Mouse (Mus musculus) testis, adult 2 months (tissue): ENCODE results near the gene Tacc2. TPM values are rescaled to one million over a fixed set of nuclear protein-coding genes. Genes with fewer than 3 reads are reported as not detected.

Experiments
- H3K27ac ChIP-seq: fragments of 200-500 bp; 2 replicates; pipeline ENCODE4 v1.5.1; 2012; ENCODE audit warnings: low read depth, low read length; ENCODE audit not compliant: control insufficient read depth, insufficient read depth
- H3K27me3 ChIP-seq: fragments of 200-500 bp; 2 replicates; pipeline ENCODE4 v1.6.1; 2012; ENCODE audit warnings: mild to moderate bottlenecking, low read length, moderate library complexity; ENCODE audit not compliant: control insufficient read depth, insufficient read depth
- H3K36me3 ChIP-seq: fragments of 200-500 bp; 2 replicates; pipeline ENCODE4 v1.6.1; 2012; ENCODE audit warnings: mild to moderate bottlenecking, low read length; ENCODE audit not compliant: control insufficient read depth, insufficient read depth
- H3K4me1 ChIP-seq: fragments of 200-500 bp; 2 replicates; pipeline ENCODE4 v1.6.1; 2012; ENCODE audit warnings: low read length; ENCODE audit not compliant: control insufficient read depth, insufficient read depth
- H3K4me3 ChIP-seq: fragments of 200-500 bp; 2 replicates; pipeline ENCODE4 v1.5.1; 2012; ENCODE audit warnings: low read depth, mild to moderate bottlenecking, low read length, moderate library complexity, mixed read lengths; ENCODE audit not compliant: control insufficient read depth
- CTCF ChIP-seq: fragments of 200-500 bp; IDR thresholded peaks from 2 replicates; pipeline ENCODE4 v1.5.1; 2012; ENCODE audit warnings: low read depth, mild to moderate bottlenecking, inconsistent platforms, low read length, moderate library complexity; ENCODE audit not compliant: control insufficient read depth, insufficient read depth, insufficient replicate concordance
- POLR2A ChIP-seq: fragments of 200-500 bp; IDR thresholded peaks from 2 replicates; pipeline ENCODE4 v1.6.1; 2012; ENCODE audit warnings: low read depth, mild to moderate bottlenecking, inconsistent platforms, low read length, moderate library complexity; ENCODE audit not compliant: control insufficient read depth
- polyA plus RNA-seq: library from polyadenylated mRNA; depleted of rRNA; stranded (reverse); fragments of >200 nt; gene quantifications from 2 replicates; pipeline ENCODE4 v1.2.3, GENCODE M21; 2012

The Tacc2 gene
- polyA plus RNA-seq, 1 experiment = 6.5 TPM

GRCm38 (mm10) chr7:130696347-130697234, 119.4 kb downstream of the Tacc2 start:
- H3K27ac ChIP-seq = no peak overlapping the region
- peaks cover 6% of the 10 kb centered on the region for H3K4me1 ChIP-seq
- no peak overlapping the region for H3K4me3 ChIP-seq
- TF ChIP-seq CTCF (no peak), POLR2A (no peak)
- no peaks in the 10 kb centered on the region for H3K27me3 ChIP-seq
- no peaks in the 10 kb centered on the region for H3K36me3 ChIP-seq

GRCm38 (mm10) chr7:130698480-130698879, 121.2 kb downstream of the Tacc2 start:
- no peak overlapping the region for H3K27ac ChIP-seq
- H3K27me3 ChIP-seq = no peaks in the 10 kb centered on the region
- H3K4me3 ChIP-seq = no peak overlapping the region
- no peaks in the 10 kb centered on the region for H3K4me1 ChIP-seq
- H3K36me3 ChIP-seq = no peaks in the 10 kb centered on the region
- TF ChIP-seq POLR2A (no peak), CTCF (no peak)

GRCm38 (mm10) chr7:130701336-130701735, 124.1 kb downstream of the Tacc2 start:
- Histone ChIP-seq H3K36me3 (no peaks in the 10 kb centered on the region), H3K27me3 (no peaks in the 10 kb centered on the region), H3K4me3 (no peak overlapping the region), H3K27ac (no peak overlapping the region), H3K4me1 (no peaks in the 10 kb centered on the region)
- no peak for TF ChIP-seq CTCF
- no peak for TF ChIP-seq POLR2A

- Histone ChIP-seq H3K27ac (no peak overlapping the region), H3K36me3 (no peaks in the 10 kb centered on the region), H3K4me1 (no peaks in the 10 kb centered on the region), H3K27me3 (no peaks in the 10 kb centered on the region), H3K4me3 (no peak overlapping the region)
- TF ChIP-seq POLR2A = no peak
- TF ChIP-seq CTCF = no peak
These were observed 128.0 kb downstream of the Tacc2 start for GRCm38 (mm10) chr7:130705230-130705629.

- no peak overlapping the region for H3K4me3 ChIP-seq
- H3K36me3 ChIP-seq = no peaks in the 10 kb centered on the region
- no peak for TF ChIP-seq POLR2A
- no peak for TF ChIP-seq CTCF
- no peaks in the 10 kb centered on the region for H3K27me3 ChIP-seq
- no peak overlapping the region for H3K27ac ChIP-seq
- no peaks in the 10 kb centered on the region for H3K4me1 ChIP-seq
These were observed 131.7 kb downstream of the Tacc2 start for GRCm38 (mm10) chr7:130708940-130709339.

GRCm38 (mm10) chr7:130709372-130710274, 132.4 kb downstream of the Tacc2 start:
- H3K27me3 ChIP-seq = no peaks in the 10 kb centered on the region
- H3K4me1 ChIP-seq = no peaks in the 10 kb centered on the region
- H3K36me3 ChIP-seq = no peaks in the 10 kb centered on the region
- TF ChIP-seq POLR2A = no peak
- TF ChIP-seq CTCF = no peak
- no peak overlapping the region for H3K4me3 ChIP-seq
- no peak overlapping the region for H3K27ac ChIP-seq

GRCm38 (mm10) chr7:130711851-130712250, 134.6 kb downstream of the Tacc2 start:
- Histone ChIP-seq H3K36me3 (no peaks in the 10 kb centered on the region), H3K27me3 (no peaks in the 10 kb centered on the region), H3K4me3 (no peak overlapping the region), H3K27ac (no peak overlapping the region), H3K4me1 (no peaks in the 10 kb centered on the region)
- TF ChIP-seq POLR2A = no peak
- no peak for TF ChIP-seq CTCF
